Mouse (Mus musculus): Measurements from ENCODE around the gene Derl3. TPM values are rescaled to one million over a fixed set of nuclear protein-coding genes. Genes with fewer than 3 reads are reported as not detected.
"Not testable (repeated sequence)": the region's sequence is repeated elsewhere in the genome, so short reads cannot be mapped to it uniquely, and the experiment has no call there.

Derl3 gene
- polyA plus RNA-seq, 1 experiment from 2014 or later: 1.2 TPM

DNA sequence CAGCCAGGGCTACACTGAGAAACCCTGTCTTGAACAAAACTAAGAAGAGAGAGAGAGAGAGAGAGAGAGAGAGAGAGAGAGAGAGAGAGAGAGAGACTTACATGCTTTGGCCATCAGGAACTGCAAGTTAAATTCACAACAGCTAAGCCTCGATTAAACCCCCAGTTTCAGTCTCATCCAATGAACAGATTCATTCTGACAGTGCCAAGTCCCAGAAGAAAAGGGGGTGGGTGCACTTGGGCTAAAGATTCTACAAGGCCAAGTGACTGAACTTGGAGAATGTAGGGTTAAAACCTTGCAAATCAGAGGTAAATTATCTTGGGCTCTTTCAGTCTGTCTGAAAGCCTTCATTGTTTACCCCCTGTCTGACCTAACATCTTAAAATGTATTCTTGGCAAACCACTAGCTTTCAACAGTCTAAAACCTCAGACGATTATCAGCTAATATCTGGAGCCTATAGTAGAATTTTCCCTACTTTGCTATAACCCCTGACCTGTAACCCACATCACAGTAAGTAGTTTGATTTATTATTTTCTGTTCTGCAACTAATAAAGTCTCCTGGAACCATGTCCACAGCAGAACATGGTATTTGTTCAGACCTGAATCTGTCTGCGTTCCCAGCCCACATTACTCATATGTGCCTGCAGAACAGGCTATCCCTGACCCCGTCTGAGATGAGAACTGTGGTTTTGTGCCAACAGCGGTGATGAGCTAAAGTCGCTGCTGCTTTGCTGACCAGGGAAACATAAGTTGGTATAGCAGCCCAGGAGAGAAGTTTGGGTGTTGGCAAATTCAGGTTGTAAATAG, 12.2 kb upstream of the Derl3 start:
- Histone ChIP-seq H3K36me3 (ENCODE audit: control insufficient read depth, insufficient read depth, low read length) (no peaks in the 10 kb centered on the region), H3K27me3 (ENCODE audit: control insufficient read depth, insufficient read depth, low read length) (no peaks in the 10 kb centered on the region), H3K4me3 (replicated peaks; ENCODE audit: low read depth, low read length) (no peak overlapping the region), H3K9me3 (ENCODE audit: control insufficient read depth, low read length) (no peaks in the 10 kb centered on the region), H3K9ac (replicated peaks; ENCODE audit: low read length) (no peak overlapping the region), H3K4me1 (ENCODE audit: control insufficient read depth, insufficient read depth, low read length) (peaks cover 6% of the 10 kb centered on the region; the same call in 1 of the 2 replicates), H3K4me2 (ENCODE audit: low read length) (no peak overlapping the region), H3K27ac (replicated peaks; ENCODE audit: low read depth, low read length) (no peak overlapping the region)
- ATAC-seq (ENCODE audit: low FRiP score, low TSS enrichment) (no peak), DNase-seq (no peak)
- WGBS: 66% methylated on average over 6 of the region's 6 CpGs

DNA sequence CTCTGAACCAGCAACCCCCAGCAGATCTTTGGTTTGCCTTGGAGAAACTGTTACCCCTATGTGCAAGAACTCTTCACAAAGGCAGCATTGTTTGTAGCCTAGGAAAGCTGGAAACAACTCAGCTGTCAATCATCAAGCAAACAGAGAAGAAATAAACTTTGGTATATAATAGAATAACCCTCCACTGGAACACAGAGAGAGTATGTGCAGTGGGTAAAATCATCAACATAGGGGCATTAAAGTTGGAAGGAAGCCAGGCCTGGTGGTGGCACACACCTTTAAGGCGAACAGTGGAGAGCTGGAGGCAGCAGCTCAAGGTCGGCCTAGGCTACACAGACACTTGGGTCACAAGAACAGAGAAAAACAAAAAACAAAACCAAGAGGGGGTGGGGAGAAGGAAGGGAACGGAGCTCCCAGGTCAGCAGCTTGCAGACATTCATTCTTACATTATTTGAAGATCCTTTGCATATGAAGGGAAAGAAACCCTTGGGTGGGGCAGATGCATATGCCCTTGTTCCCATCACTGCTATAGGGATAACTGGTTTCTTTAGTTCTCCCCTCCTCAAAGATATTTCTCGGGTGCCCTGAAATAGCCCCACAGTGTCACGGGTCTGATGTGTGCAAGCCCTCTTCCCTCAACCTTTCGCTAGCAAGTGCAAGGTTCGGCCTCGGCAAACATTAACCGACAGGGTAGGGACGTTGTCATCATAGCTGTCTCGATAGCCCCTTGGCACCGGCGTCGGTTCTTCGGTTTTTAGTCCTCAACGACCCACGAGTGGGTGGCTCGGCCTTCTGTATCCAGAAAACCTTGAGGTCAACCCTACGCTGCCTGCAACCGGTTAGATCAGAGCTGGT, 11.4 kb upstream of the Derl3 start:
- Histone ChIP-seq H3K9me3 (ENCODE audit: control insufficient read depth, low read length) (no peaks in the 10 kb centered on the region), H3K4me3 (replicated peaks; ENCODE audit: low read depth, low read length) (no peak overlapping the region), H3K27ac (replicated peaks; ENCODE audit: low read depth, low read length) (peak overlapping the region; percentile 26; the same call in 1 of the 2 replicates), H3K4me2 (ENCODE audit: low read length) (peak overlapping the region; percentile 6; the same call in 1 of the 2 replicates), H3K9ac (replicated peaks; ENCODE audit: low read length) (no peak overlapping the region), H3K27me3 (ENCODE audit: control insufficient read depth, insufficient read depth, low read length) (no peaks in the 10 kb centered on the region), H3K4me1 (ENCODE audit: control insufficient read depth, insufficient read depth, low read length) (peaks cover 6% of the 10 kb centered on the region; the same call in 1 of the 2 replicates), H3K36me3 (ENCODE audit: control insufficient read depth, insufficient read depth, low read length) (no peaks in the 10 kb centered on the region)
- no peak for DNase-seq
- WGBS: 16% methylated on average over 20 of the region's 20 CpGs
- ATAC-seq (ENCODE audit: low FRiP score, low TSS enrichment): no peak

DNA sequence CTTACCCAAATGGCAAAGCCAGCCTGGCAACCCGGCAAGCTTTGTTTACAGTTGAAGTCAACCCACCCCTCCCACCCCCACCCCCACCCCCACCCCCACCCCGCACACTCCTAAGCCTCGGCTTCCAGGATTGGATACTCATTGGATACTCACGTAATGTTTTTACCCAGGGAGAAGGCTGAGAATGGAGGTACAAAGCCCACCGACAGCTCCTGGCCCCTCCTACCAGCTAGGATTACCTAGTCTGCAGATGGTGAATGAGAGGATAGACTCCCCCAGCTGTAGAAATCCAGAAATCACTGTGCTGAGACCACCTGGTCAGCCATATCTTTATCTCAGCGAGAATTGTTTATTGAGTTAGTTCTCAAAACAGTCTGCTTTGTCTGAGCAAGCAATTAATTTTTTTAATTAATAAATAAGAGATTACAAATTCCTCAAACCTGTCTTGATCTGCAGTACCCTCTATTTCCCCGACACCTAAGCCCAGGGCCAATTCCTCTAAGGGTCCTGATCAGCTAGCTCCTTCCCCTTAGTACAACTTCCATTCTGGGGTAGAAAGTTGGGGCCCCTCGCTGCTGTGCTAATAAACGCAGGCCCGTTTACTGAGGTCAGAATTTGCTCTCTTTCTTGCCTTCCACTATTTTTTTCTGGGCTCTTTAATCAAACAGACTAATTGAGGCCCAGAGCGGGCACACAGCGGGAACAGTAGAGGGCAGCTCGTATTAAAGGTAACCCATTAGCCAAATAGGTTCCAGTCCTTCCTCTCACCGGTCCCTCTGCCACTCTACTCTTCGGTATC, 10.6 kb upstream of the Derl3 start:
- ATAC-seq (ENCODE audit: low FRiP score, low TSS enrichment) (peak; percentile 48; the same call in 1 of the 2 replicates), DNase-seq (no peak)
- 7% methylated on average over 15 of the region's 15 CpGs for WGBS
- no peaks in the 10 kb centered on the region for H3K27me3 ChIP-seq (ENCODE audit: control insufficient read depth, insufficient read depth, low read length)
- no peaks in the 10 kb centered on the region for H3K36me3 ChIP-seq (ENCODE audit: control insufficient read depth, insufficient read depth, low read length)
- peak overlapping the region; percentile 22 for H3K4me2 ChIP-seq (ENCODE audit: low read length)
- H3K9ac ChIP-seq (replicated peaks; ENCODE audit: low read length): no peak overlapping the region
- no peak overlapping the region; the same call in 1 of the 2 replicates for H3K27ac ChIP-seq (replicated peaks; ENCODE audit: low read depth, low read length)
- peaks cover 6% of the 10 kb centered on the region; the same call in 1 of the 2 replicates for H3K4me1 ChIP-seq (ENCODE audit: control insufficient read depth, insufficient read depth, low read length)
- no peak overlapping the region for H3K4me3 ChIP-seq (replicated peaks; ENCODE audit: low read depth, low read length)
- no peaks in the 10 kb centered on the region for H3K9me3 ChIP-seq (ENCODE audit: control insufficient read depth, low read length)

DNA sequence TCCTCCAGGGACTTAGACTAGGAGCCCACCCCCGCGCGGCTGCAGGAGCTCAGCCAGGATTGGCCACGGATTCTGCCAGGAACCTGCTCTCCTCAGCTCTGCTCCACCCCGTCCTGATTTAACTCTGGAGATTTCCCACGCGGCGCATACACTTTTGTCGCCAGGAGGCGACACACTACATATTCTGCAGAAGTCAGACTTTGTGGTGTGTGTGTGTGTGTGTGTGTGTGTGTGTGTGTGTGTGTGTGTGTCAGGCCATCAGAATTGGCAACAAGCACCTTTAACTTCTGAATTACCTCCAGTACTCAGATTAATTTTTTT, 10.0 kb upstream of the Derl3 start:
- no peak overlapping the region for H3K9ac ChIP-seq (replicated peaks; ENCODE audit: low read length)
- no peak overlapping the region for H3K27ac ChIP-seq (replicated peaks; ENCODE audit: low read depth, low read length)
- no peaks in the 10 kb centered on the region for H3K36me3 ChIP-seq (ENCODE audit: control insufficient read depth, insufficient read depth, low read length)
- DNase-seq (peak; percentile 78), ATAC-seq (ENCODE audit: low FRiP score, low TSS enrichment) (peak; percentile 79)
- 2% methylated on average over 10 of the region's 10 CpGs for WGBS
- H3K4me2 ChIP-seq (ENCODE audit: low read length): peak overlapping the region; percentile 22
- H3K9me3 ChIP-seq (ENCODE audit: control insufficient read depth, low read length): no peaks in the 10 kb centered on the region
- no peaks in the 10 kb centered on the region for H3K27me3 ChIP-seq (ENCODE audit: control insufficient read depth, insufficient read depth, low read length)
- H3K4me3 ChIP-seq (replicated peaks; ENCODE audit: low read depth, low read length): no peak overlapping the region
- peaks cover 6% of the 10 kb centered on the region; the same call in 1 of the 2 replicates for H3K4me1 ChIP-seq (ENCODE audit: control insufficient read depth, insufficient read depth, low read length)

DNA sequence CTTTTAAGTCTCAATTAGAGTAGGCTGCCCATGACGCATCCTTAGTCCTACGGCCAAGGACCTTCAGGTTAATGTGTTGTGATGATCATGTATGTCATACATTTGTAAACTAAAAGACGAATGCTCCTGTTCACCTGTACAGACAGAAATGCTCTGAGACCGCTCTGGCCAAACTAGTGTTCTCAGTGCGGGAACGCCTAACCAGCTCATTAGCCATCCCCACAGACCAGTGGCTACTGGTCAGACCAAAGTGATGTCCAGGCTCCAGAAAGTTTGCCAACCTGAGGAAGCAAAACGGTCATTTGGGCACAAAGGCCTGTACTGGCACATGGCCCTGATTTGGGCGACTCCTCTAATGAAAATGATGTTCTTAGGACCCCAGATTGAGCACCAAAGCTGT, 8.5 kb upstream of the Derl3 start:
- peaks cover 6% of the 10 kb centered on the region; the same call in 1 of the 2 replicates for H3K4me1 ChIP-seq (ENCODE audit: control insufficient read depth, insufficient read depth, low read length)
- H3K9me3 ChIP-seq (ENCODE audit: control insufficient read depth, low read length): no peaks in the 10 kb centered on the region
- H3K4me2 ChIP-seq (ENCODE audit: low read length): no peak overlapping the region
- H3K36me3 ChIP-seq (ENCODE audit: control insufficient read depth, insufficient read depth, low read length): no peaks in the 10 kb centered on the region
- H3K27me3 ChIP-seq (ENCODE audit: control insufficient read depth, insufficient read depth, low read length): no peaks in the 10 kb centered on the region
- ATAC-seq (ENCODE audit: low FRiP score, low TSS enrichment) (no peak), DNase-seq (no peak)
- H3K4me3 ChIP-seq (replicated peaks; ENCODE audit: low read depth, low read length): no peak overlapping the region
- H3K27ac ChIP-seq (replicated peaks; ENCODE audit: low read depth, low read length): no peak overlapping the region
- WGBS: 95% methylated on average over 8 of the region's 8 CpGs
- H3K9ac ChIP-seq (replicated peaks; ENCODE audit: low read length): no peak overlapping the region

DNA sequence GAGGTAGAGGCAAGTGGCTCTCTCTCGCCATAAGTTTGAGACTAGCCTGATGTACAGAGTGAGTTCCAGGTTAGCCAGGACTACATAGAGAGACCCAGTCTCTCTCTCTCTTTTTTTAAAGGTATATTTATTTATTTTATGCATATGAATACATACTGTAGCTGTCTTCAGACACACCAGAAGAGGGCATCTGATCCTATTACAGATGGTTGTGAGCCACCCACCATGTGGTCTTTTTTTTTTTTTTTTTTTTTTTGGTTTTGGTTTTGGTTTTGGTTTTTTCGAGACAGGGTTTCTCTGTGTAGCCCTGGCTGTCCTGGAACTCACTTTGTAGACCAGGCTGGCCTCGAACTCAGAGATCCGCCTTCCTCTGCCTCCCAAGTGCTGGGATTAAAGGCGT, 5.7 kb upstream of the Derl3 start:
- not testable (repeated sequence) for H3K4me3 ChIP-seq (replicated peaks; ENCODE audit: low read depth, low read length); ATAC-seq (ENCODE audit: low FRiP score, low TSS enrichment); H3K4me1 ChIP-seq (ENCODE audit: control insufficient read depth, insufficient read depth, low read length); H3K4me2 ChIP-seq (ENCODE audit: low read length); H3K36me3 ChIP-seq (ENCODE audit: control insufficient read depth, insufficient read depth, low read length); H3K27ac ChIP-seq (replicated peaks; ENCODE audit: low read depth, low read length); H3K9ac ChIP-seq (replicated peaks; ENCODE audit: low read length); H3K27me3 ChIP-seq (ENCODE audit: control insufficient read depth, insufficient read depth, low read length); DNase-seq; H3K9me3 ChIP-seq (ENCODE audit: control insufficient read depth, low read length)
- 85% methylated on average over 5 of the region's 5 CpGs for WGBS

DNA sequence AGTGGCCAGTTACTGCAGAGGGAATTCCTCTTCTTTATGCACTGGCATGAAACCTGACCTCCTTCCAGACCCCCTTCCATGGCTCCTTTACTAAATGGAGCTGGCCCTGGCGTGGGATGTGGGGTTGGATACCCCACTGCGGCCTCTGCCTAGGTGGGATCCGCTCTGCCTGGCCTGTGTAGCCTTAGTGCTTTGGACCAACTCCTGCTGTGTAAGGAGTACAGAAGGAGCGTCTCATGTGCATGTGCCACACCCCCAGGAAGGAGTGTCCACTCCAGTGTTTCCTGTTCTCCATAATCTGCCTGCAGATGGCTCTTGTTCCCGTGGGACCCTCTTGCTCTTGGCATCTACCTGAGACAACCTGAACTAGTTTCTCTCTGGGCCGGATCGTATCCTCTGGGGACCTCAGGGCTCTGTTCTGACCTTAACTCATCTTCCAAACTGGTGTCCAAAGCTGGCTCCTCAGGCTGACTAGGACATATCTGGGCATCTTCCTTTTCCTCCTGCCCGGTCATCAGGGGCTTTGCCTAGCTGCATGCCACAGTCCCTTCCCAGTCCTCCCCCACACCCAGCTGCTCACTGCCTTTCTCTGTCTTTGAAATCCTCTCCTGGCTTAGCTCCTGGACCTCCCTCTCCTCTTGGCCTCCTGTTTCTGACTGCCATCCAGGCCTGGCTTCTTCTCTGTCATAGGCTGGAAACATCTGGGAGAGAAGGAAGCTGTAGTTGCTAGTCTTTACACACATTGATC, 3.6 kb upstream of the Derl3 start:
- Histone ChIP-seq H3K27me3 (ENCODE audit: control insufficient read depth, insufficient read depth, low read length) (no peaks in the 10 kb centered on the region), H3K4me3 (replicated peaks; ENCODE audit: low read depth, low read length) (no peak overlapping the region), H3K4me2 (ENCODE audit: low read length) (no peak overlapping the region), H3K9me3 (ENCODE audit: control insufficient read depth, low read length) (no peaks in the 10 kb centered on the region), H3K9ac (replicated peaks; ENCODE audit: low read length) (no peak overlapping the region), H3K27ac (replicated peaks; ENCODE audit: low read depth, low read length) (no peak overlapping the region), H3K4me1 (ENCODE audit: control insufficient read depth, insufficient read depth, low read length) (peaks cover 5% of the 10 kb centered on the region; the same call in 1 of the 2 replicates), H3K36me3 (ENCODE audit: control insufficient read depth, insufficient read depth, low read length) (peaks cover 2% of the 10 kb centered on the region)
- WGBS: 51% methylated on average over 8 of the region's 8 CpGs
- DNase-seq: no peak
- ATAC-seq (ENCODE audit: low FRiP score, low TSS enrichment): no peak

DNA sequence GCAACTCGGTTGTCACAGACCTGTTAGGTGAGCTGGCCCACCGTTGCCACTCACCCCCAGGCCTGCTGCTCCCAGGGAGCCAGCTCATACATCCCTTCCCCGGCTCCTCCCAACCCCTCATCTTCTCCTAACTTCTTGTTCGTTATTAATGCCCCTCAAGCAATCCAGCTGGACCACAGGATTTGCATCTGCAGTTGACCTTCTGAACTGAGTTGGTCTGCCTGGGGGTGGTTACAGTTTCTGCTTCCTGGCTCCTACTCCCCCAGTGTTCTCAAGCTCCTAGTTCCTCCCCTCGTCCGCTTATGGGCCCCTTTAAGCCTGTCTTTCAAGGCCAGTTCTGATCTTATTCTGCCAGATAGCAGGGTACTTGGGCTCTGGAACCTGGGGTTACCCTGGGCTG, 1.4 kb downstream of the Derl3 start:
- no peak overlapping the region for H3K4me3 ChIP-seq (replicated peaks; ENCODE audit: low read depth, low read length)
- no peaks in the 10 kb centered on the region for H3K27me3 ChIP-seq (ENCODE audit: control insufficient read depth, insufficient read depth, low read length)
- DNase-seq (no peak), ATAC-seq (ENCODE audit: low FRiP score, low TSS enrichment) (no peak)
- peaks cover 46% of the 10 kb centered on the region for H3K36me3 ChIP-seq (ENCODE audit: control insufficient read depth, insufficient read depth, low read length)
- no peak overlapping the region for H3K4me2 ChIP-seq (ENCODE audit: low read length)
- 76% methylated on average over 6 of the region's 6 CpGs for WGBS
- H3K27ac ChIP-seq (replicated peaks; ENCODE audit: low read depth, low read length): no peak overlapping the region
- no peak overlapping the region for H3K9ac ChIP-seq (replicated peaks; ENCODE audit: low read length)
- H3K4me1 ChIP-seq (ENCODE audit: control insufficient read depth, insufficient read depth, low read length): peaks cover 5% of the 10 kb centered on the region; the same call in 1 of the 2 replicates
- no peaks in the 10 kb centered on the region for H3K9me3 ChIP-seq (ENCODE audit: control insufficient read depth, low read length)

All from midbrain, embryonic 14.5 days (tissue).